Mouse (Mus musculus) heart, adult 2 months (tissue): ENCODE measurements at regions not wholly inside any gene's neighbourhood (a gene's known extent, or its start where the extent isn't known, plus 50 kb on each side); places are given as distances from the start of the nearest gene placed in this dataset.

ENCODE experiments used
- CTCF ChIP-seq: fragments of 200-600 bp; IDR thresholded peaks from 2 replicates; pipeline ENCODE4 v1.8.1; 2022; ENCODE audit warnings: antibody characterized with exemption, mild to moderate bottlenecking, moderate library complexity
- POLR2A ChIP-seq: fragments of 200-500 bp; IDR thresholded peaks from 2 replicates; pipeline ENCODE4 v1.6.1; 2011; ENCODE audit warnings: mild to moderate bottlenecking, low read depth, low read length, control low read depth; ENCODE audit not compliant: insufficient read depth

DNA sequence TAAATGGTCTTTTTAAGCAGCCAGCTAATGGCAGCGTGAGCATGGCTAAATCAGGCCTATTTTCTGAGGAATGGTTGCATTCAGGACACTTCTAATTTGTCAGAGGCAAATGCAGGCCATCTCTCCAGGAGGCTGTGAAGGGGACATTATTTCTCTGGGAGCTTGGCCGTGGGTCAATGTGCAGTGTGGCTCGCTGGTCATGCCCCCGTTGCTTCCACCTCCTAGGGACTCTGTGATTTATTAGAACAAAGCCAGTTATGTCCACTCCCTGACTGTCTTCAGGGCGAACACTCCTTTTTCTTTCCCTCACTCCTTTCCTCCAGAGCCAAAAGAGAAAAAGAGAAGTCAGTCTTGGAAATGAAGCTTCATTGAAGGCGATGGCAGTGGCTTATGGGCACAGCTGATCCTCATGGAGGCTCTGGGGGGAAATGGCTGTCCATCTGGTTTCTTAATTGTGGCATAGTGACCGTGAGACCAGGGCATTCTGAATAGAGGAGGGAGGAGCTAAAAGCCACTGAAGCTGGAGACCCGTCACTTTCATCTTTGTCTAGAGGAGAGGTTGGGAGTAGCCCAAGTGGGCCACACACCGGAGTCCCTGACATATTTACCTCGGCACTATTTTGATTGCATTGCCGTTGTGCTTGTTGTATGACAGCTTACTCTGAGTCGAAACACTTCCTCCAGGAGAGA lies 348.2 kb upstream of the Zfp507 start:
- no peak for TF ChIP-seq POLR2A
- no peak for TF ChIP-seq CTCF
